Mouse (Mus musculus) lung, adult 18-20 months (tissue): ENCODE measurements at regions not wholly inside any gene's neighbourhood (a gene's known extent, or its start where the extent isn't known, plus 50 kb on each side); places are given as distances from the start of the nearest gene placed in this dataset.

Experiments used
- DNase-seq, 2 experiments: peaks; one replicate each; pipeline ENCODE4 v3.0.0; 2022; ENCODE audit warnings: mixed read lengths in 2 of 2

- DNase-seq = no peak
These were observed 67.1 kb upstream of the Plcl2 start for GRCm38 (mm10) chr17:50442062-50442461.

DNA sequence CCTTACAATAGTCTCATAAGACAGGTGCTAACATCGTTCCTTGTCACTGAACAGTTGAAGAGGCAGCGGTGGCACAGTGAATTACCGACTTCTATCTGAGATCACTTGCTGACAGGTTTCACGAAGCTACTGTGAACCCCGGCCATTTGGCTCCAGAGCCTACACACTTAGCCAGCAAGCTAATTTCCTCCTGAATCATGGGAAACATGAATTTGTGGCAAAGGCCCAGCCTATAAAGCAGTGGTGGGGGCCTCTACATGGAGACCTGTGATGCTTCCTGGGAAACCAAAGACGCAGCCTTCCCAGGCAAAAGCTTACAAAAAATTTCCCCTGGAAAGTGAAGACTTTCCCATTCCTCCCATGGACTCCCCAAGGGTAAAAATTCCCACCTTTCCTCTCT lies 66.3 kb upstream of the Plcl2 start:
- DNase-seq = no peak

GRCm38 (mm10) chr17:50443376-50444022 lies 65.7 kb upstream of the Plcl2 start:
- DNase-seq = no peak

DNA sequence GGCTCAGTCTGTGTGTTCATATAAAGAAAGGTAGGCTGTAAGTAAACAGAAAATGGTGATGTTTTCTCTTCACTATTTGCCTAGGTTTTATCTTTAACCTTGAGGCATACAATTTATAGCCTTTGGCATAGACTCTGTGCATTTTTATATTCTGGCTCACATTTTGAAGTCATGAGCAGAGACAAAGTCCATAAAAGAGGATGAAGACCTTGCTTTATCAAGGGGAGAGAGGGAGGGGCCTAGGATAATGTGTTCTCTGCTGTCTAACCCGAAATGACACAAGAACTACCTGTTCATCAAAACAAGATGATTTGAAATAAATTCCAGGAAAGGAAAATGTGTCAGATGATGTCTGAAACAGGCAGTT lies 65.2 kb upstream of the Plcl2 start:
- DNase-seq = no peak

GRCm38 (mm10) chr17:50448693-50449092 lies 60.5 kb upstream of the Plcl2 start:
- no peak for DNase-seq

- no peak for DNase-seq
These were observed 57.6 kb upstream of the Plcl2 start for GRCm38 (mm10) chr17:50451606-50452005.

GRCm38 (mm10) chr17:50453524-50453923 lies 55.7 kb upstream of the Plcl2 start:
- DNase-seq = no peak

DNA sequence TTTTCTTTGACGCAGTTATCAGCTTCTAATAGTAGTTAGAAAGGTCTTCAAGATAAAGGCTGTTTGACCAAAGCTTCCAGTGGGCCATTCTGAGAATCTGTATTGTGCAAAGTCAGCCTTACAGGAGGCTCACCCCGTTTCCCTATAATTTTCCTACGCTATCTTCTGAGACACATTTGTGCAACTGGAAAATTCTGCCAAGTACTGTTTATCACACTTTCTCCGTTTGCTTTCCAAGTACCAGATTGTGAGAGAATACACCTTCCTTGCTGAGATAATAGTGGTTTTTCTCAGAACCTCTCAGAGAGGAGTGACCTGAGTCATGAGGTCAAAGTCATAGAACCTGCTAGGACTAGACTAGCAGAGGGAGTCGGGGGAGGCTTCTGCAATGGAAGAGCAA lies 55.2 kb upstream of the Plcl2 start:
- no peak for DNase-seq

GRCm38 (mm10) chr17:50454917-50455316 lies 54.3 kb upstream of the Plcl2 start:
- DNase-seq = no peak

GRCm38 (mm10) chr17:50455719-50456118 lies 53.5 kb upstream of the Plcl2 start:
- no peak for DNase-seq

DNA sequence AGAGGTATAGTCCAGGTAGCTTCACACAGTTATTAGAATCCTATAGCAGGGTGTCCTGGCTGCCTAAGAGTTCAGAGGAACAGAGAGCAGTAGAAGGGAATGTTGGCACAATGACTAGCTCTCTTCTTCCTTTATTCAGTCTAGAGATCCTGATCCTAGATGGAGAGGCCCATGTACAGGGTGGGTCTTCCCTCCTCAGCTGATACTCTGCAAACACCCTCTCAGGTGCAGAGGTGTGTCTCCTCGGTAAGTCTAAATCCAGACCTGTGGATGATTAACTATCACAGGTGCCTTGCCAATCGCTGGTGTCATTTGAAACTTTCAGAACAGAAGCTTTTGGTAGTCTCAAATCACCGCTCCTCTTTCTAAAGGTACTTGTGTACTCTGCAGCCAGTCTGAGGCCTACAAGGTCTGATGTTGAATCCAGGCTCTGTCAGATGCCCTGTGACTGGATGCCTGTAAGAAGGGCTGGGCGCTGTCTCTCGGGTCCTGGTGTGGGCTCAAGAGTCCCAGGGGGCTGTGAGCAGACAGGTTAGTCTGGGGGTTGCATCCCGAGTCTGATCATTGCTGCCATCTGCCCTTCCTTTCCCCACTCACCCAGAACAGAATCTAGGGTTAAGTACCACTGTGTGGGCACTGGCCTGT lies 52.0 kb upstream of the Plcl2 start:
- DNase-seq = no peak

DNA sequence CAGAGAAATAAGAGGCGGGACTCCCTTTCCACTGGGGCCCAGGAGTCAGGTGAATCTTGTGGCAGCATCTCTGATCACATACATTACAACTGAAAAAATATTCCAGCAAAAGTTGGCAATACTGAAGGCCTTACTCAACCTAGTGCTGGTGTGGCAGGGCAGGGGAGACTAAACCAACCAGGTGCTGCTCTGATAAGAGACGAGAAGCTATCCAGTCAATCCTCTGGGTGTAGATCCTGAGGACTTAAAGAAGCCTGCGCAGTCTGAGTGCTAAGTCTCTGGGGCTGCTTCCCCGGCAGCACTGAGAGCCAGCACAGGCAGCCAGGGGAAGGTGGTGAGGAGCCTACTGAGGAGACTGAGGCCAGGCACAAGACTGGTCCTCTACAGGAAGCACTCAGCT lies 51.0 kb upstream of the Plcl2 start:
- DNase-seq = no peak
